19 mouse cellular contexts compared by ENCODE assay signal in genomic region chr5:81375992-81376391, GRCm38 (mm10).
DNase-seq lines count a peak whose midpoint lies in the region; ATAC-seq and TF ChIP-seq lines count a peak whose summit lies in the region.
"Had no signal": no experiment of that assay in that cellular context is flagged by ENCODE, and none has a peak within 500 bp of the region (broad histone marks: within the 10 kb centered on the region; RNA-seq: fewer than 3 reads in every experiment).

No protein-coding gene starts in this region.

- H3K27ac ChIP-seq in liver, adult 2 months (replicated peaks; ENCODE audit: insufficient read depth, low read depth, low read length): no peak overlapping the region
- no peak overlapping the region for H3K27ac ChIP-seq in ES-Bruce4 (ENCODE audit: insufficient read depth, low read length)
- H3K27ac ChIP-seq in stomach, postnatal 0 days (replicated peaks): no peak overlapping the region
- H3K27ac ChIP-seq: embryonic facial prominence, embryonic 13.5 days; heart, adult 2 months; heart, embryonic 15.5 days; hindbrain, embryonic 10.5 days; kidney, embryonic 15.5 days had no signal

- DNase-seq in cerebellum, postnatal 10 days: peak; percentile 16 to 17
- DNase-seq in cerebellum, adult 9-10 months: no peak
- DNase-seq in liver, adult 2 months (ENCODE audit: extremely low read depth, low read depth, low spot score): no peak
- no peak for DNase-seq in liver
- no peak for DNase-seq in stomach, postnatal 0 days (ENCODE audit: low spot score)
- no peak for DNase-seq in embryo, embryonic 10.5 days (ENCODE audit: low spot score)
- DNase-seq: cerebellum, adult 8-10 months; gastrocnemius, postnatal 14 days; heart, adult 2 months; lung, postnatal 10 days; midbrain, embryonic 14.5 days; spleen, adult 18-20 months had no signal

- no peaks in the 10 kb centered on the region for H3K79me2 ChIP-seq in liver, adult 2 months (ENCODE audit: control insufficient read depth, insufficient read depth, low read length)

- no peak for TF ChIP-seq EP300 in ES-Bruce4 (IDR thresholded peaks at IDR 0.05; ENCODE audit: insufficient read depth, low read depth, low read length)
- no peak for TF ChIP-seq EP300 in stomach, postnatal 0 days (optimal IDR thresholded peaks at IDR 0.05)

- H3K36me3 ChIP-seq in liver, adult 2 months (ENCODE audit: control insufficient read depth, insufficient read depth, low read length): no peaks in the 10 kb centered on the region
- no peaks in the 10 kb centered on the region for H3K36me3 ChIP-seq in ES-Bruce4 (ENCODE audit: control insufficient read depth, insufficient read depth, low read length, poor library complexity, severe bottlenecking)
- H3K36me3 ChIP-seq in stomach, postnatal 0 days (ENCODE audit: control insufficient read depth, insufficient read depth, low read length): no peaks in the 10 kb centered on the region
- H3K36me3 ChIP-seq: embryonic facial prominence, embryonic 13.5 days; heart, embryonic 15.5 days; hindbrain, embryonic 10.5 days; kidney, embryonic 15.5 days had no signal

- no peak for TF ChIP-seq POLR2A in liver, adult 2 months (IDR thresholded peaks at IDR 0.05; ENCODE audit: extremely low read depth, insufficient read depth, low read length)
- no peak for TF ChIP-seq POLR2A in ES-Bruce4 (IDR thresholded peaks at IDR 0.05; ENCODE audit: insufficient read depth, low read length)

- H3K27me3 ChIP-seq in liver, adult 2 months (ENCODE audit: control insufficient read depth, insufficient read depth, low read length): no peaks in the 10 kb centered on the region
- H3K27me3 ChIP-seq in ES-Bruce4 (ENCODE audit: control insufficient read depth, insufficient read depth, low read length, poor library complexity, severe bottlenecking): no peaks in the 10 kb centered on the region
- no peaks in the 10 kb centered on the region for H3K27me3 ChIP-seq in stomach, postnatal 0 days (ENCODE audit: control insufficient read depth, insufficient read depth, low read length)
- H3K27me3 ChIP-seq: embryonic facial prominence, embryonic 13.5 days; heart, embryonic 15.5 days; kidney, embryonic 15.5 days had no signal

- ATAC-seq in stomach, postnatal 0 days (ENCODE audit: low FRiP score, low TSS enrichment): no peak
- ATAC-seq: forebrain, embryonic 14.5 days had no signal

- no peak overlapping the region for H3K4me2 ChIP-seq in stomach, postnatal 0 days (replicated peaks; ENCODE audit: low read depth)
- H3K4me2 ChIP-seq: embryonic facial prominence, embryonic 13.5 days; heart, embryonic 15.5 days; kidney, embryonic 15.5 days had no signal

- 92% methylated on average over 7 of the region's 7 CpGs for WGBS in liver, adult 2 months
- 92% methylated on average over 7 of the region's 7 CpGs for WGBS in stomach, postnatal 0 days

- no peaks in the 10 kb centered on the region for H3K4me1 ChIP-seq in liver, adult 2 months (ENCODE audit: control insufficient read depth, insufficient read depth, low read length)
- no peaks in the 10 kb centered on the region for H3K4me1 ChIP-seq in ES-Bruce4 (ENCODE audit: control insufficient read depth, insufficient read depth, low read length)
- no peaks in the 10 kb centered on the region for H3K4me1 ChIP-seq in stomach, postnatal 0 days (replicated peaks; ENCODE audit: control insufficient read depth, insufficient read depth)
- H3K4me1 ChIP-seq: embryonic facial prominence, embryonic 13.5 days; heart, embryonic 15.5 days; hindbrain, embryonic 10.5 days; kidney, embryonic 15.5 days had no signal

- H3K9ac ChIP-seq in liver, adult 2 months (ENCODE audit: low read depth, low read length): no peak overlapping the region
- H3K9ac ChIP-seq in ES-Bruce4 (ENCODE audit: low read depth, poor library complexity, severe bottlenecking): no peak overlapping the region
- no peak overlapping the region for H3K9ac ChIP-seq in stomach, postnatal 0 days (ENCODE audit: low read length)
- H3K9ac ChIP-seq: embryonic facial prominence, embryonic 13.5 days; heart, embryonic 15.5 days; kidney, embryonic 15.5 days had no signal

- peaks cover 4% of the 10 kb centered on the region; the same call in 1 of the 2 replicates for H3K9me3 ChIP-seq in ES-Bruce4 (replicated peaks; ENCODE audit: control insufficient read depth, insufficient read depth, low read length, poor library complexity, severe bottlenecking)
- H3K9me3 ChIP-seq in stomach, postnatal 0 days (ENCODE audit: control insufficient read depth, low read length): no peaks in the 10 kb centered on the region
- H3K9me3 ChIP-seq: embryonic facial prominence, embryonic 13.5 days; heart, embryonic 15.5 days; kidney, embryonic 15.5 days had no signal

- no peak overlapping the region for H3K4me3 ChIP-seq in liver, adult 2 months (ENCODE audit: insufficient read depth, low read depth, low read length)
- H3K4me3 ChIP-seq in ES-Bruce4 (ENCODE audit: low read depth, low read length): no peak overlapping the region
- H3K4me3 ChIP-seq in stomach, postnatal 0 days (ENCODE audit: low read depth, low read length): no peak overlapping the region
- H3K4me3 ChIP-seq: embryonic facial prominence, embryonic 13.5 days; heart, adult 2 months; heart, embryonic 15.5 days; hindbrain, embryonic 10.5 days; kidney, embryonic 15.5 days; myocyte had no signal

- TF ChIP-seq CTCF in liver, adult 2 months (IDR thresholded peaks at IDR 0.05; ENCODE audit: low read depth, low read length): peak; percentile 38
- peak; percentile 18 for TF ChIP-seq CTCF in ES-Bruce4 (IDR thresholded peaks at IDR 0.05; ENCODE audit: low read depth, low read length)
- TF ChIP-seq CTCF in stomach, postnatal 0 days (IDR thresholded peaks at IDR 0.05; ENCODE audit: low read depth): peak; percentile 19; the same call in 1 of the 2 replicates

Comparison
In these comparisons a context has a peak if more than half of its experiments do, and no peak if none do; other contexts are left out.
1. DNase-seq: peak in cerebellum, postnatal 10 days (2 of 2); none in cerebellum, adult 9-10 months (single experiment), liver, adult 2 months (single experiment), liver (single experiment), stomach, postnatal 0 days (single experiment) and embryo, embryonic 10.5 days (single experiment).
2. Peak in every context shown above with its lines, with median percentiles within 50 percentile points of each other: CTCF ChIP-seq.